Mouse (Mus musculus): ENCODE results near the gene Upk1a. TPM values are rescaled to one million over a fixed set of nuclear protein-coding genes. Genes with fewer than 3 reads are reported as not detected.

Upk1a gene
- 0.44 and 0.79 TPM in 2 replicates for polyA plus RNA-seq (2016; fragmentation: Nextera tagmentation; extraction: Ambion mirVana)

DNA sequence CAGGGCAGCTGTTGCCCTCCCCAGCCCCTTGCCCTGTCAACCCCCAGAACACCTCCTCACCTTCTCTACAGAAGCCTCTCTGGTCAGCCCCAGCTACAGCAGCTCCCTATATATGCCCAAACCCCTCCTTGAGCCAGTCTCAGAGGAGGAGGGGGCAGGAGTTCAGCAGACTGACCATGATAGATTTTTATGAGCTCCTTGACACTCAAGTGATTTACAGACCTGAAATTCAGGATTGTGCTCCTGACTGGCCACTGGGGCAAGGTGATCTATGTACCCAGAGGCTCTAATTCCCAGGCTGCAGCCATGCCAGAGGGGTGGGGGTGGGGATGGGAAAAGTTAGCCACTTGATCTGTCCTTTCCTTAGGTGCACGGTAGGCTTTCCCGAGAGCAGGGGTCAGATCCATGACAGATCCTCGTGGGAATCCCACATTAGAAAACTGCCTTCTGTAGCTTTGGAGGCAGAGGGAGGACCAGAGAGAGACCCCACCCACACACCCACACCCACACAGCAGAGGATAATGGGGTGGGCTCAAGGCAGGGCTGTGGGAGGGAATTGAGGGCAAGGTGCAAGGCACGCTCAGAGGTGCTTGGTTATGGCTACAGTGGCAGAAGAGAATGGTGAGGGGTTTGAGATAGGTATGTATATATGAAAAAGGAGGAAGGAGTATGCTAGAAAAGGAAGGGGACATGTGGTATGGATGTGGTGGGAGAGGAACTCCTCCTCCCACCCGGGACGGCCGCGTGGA is at the start of gene Upk1a:
Gene Upk1a, minus strand, starts transcription at position 194 of the 749 bp plus-strand sequence.
- 0 out of 2 replicates have a peak, but pooled peaks cover 8% of the 10 kb centered on the region for H3K4me1 ChIP-seq
- H3K27me3 ChIP-seq (ENCODE audit: low read depth, poor library complexity, severe bottlenecking) = no peaks in the 10 kb centered on the region
- no peak within 1 kb of the TSS for H3K4me3 ChIP-seq
- no peak for DNase-seq (ENCODE audit: low spot score)
- WGBS = 79% methylated on average over 8 of the region's 8 CpGs
- peaks cover 30% of the 10 kb centered on the region for H3K36me3 ChIP-seq
- no peaks in the 10 kb centered on the region for H3K9me3 ChIP-seq (replicated peaks)
- no peak within 1 kb of the TSS for H3K27ac ChIP-seq (replicated peaks)

- H3K36me3 ChIP-seq = peaks cover 74% of the 10 kb centered on the region
- 2% methylated on average over 59 of the region's 59 CpGs for WGBS
- H3K9me3 ChIP-seq (replicated peaks) = no peaks in the 10 kb centered on the region
- H3K4me1 ChIP-seq = peaks cover 15% of the 10 kb centered on the region
- DNase-seq (ENCODE audit: low spot score) = peak; percentile 97
- peak within 1 kb of the TSS; percentile 83 for H3K4me3 ChIP-seq
- H3K27me3 ChIP-seq (ENCODE audit: low read depth, poor library complexity, severe bottlenecking) = no peaks in the 10 kb centered on the region
- H3K27ac ChIP-seq (replicated peaks) = peak within 1 kb of the TSS; percentile 88
These were observed 37.2 kb upstream of the Upk1a start, which contains the start of gene Rbm42 for GRCm38 (mm10) chr7:30649591-30650540. Rbm42 (minus strand) TSS chr7:30650317.

GRCm38 (mm10) chr7:30639083-30639482 is 26.4 kb upstream of the Upk1a start:
- Histone ChIP-seq H3K27me3 (ENCODE audit: low read depth, poor library complexity, severe bottlenecking) (peaks cover 34% of the 10 kb centered on the region), H3K27ac (replicated peaks) (no peak overlapping the region), H3K36me3 (peaks cover 43% of the 10 kb centered on the region), H3K9me3 (replicated peaks) (no peaks in the 10 kb centered on the region), H3K4me1 (peaks cover 14% of the 10 kb centered on the region), H3K4me3 (no peak overlapping the region)
- WGBS = 23% methylated on average over 4 of the region's 4 CpGs
- no peak for DNase-seq (ENCODE audit: low spot score)

DNA sequence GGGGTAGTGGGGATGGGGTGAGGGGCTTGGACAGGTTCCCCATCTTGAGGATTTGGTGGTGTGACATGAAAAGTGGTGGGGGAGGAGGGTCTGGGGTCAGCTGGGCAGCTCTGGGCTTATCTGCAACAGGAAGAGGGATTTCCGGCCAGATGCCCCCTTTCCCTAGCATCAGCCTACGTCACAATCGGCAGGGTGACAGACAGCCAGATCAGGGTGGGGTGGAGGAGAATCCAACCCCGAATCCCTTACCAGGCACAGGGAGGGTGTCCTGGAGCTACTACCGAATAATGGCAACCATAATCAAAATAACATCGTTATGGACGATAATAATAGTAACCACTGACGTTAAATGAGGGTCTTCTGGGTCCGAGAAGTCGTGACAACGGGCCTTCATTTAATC is 23.7 kb upstream of the Upk1a start:
- Histone ChIP-seq H3K4me3 (no peak overlapping the region), H3K27ac (replicated peaks) (no peak overlapping the region)

DNA sequence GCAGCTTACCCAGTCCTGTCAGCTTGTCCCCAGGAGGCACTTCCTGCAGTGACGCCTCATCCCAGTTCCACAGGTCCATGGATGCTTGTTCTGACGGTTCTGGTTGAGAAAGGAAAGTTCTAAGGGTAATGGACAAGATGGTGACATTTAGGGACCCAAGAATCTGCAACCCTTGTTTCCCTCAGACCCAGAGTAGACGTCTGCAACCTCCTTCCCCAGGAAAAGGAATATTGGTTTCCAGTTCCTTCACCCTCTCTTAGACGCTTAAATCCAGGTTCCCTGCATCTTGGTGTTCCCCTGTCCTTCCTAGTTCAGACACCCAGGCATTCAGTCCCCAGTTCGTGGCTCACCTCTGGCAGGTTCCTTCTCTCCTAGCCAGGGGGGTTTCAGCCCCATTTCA is 23.1 kb upstream of the Upk1a start, which contains the start of gene Etv2:
Gene Etv2, minus strand, starts transcription at position 101 of the 400 bp plus-strand sequence.
- H3K27ac ChIP-seq (replicated peaks) = no peak within 1 kb of the TSS
- H3K27me3 ChIP-seq (ENCODE audit: low read depth, poor library complexity, severe bottlenecking) = peaks cover 63% of the 10 kb centered on the region
- DNase-seq (ENCODE audit: low spot score) = no peak

More for the DNA sequence above, 23.7 kb upstream of the Upk1a start:
- H3K4me1 ChIP-seq = peaks cover 20% of the 10 kb centered on the region
- no peaks in the 10 kb centered on the region for H3K9me3 ChIP-seq (replicated peaks)
- H3K27me3 ChIP-seq (ENCODE audit: low read depth, poor library complexity, severe bottlenecking) = peaks cover 61% of the 10 kb centered on the region
- peaks cover 17% of the 10 kb centered on the region for H3K36me3 ChIP-seq
- no peak for DNase-seq (ENCODE audit: low spot score)
- WGBS = 31% methylated on average over 11 of the region's 11 CpGs

GRCm38 (mm10) chr7:30634621-30635020 is 22.0 kb upstream of the Upk1a start:
- no peaks in the 10 kb centered on the region for H3K9me3 ChIP-seq (replicated peaks)
- 1% methylated on average over 20 of the region's 20 CpGs for WGBS
- peaks cover 63% of the 10 kb centered on the region for H3K27me3 ChIP-seq (ENCODE audit: low read depth, poor library complexity, severe bottlenecking)
- H3K4me3 ChIP-seq = peak overlapping the region; percentile 40
- H3K4me1 ChIP-seq = peaks cover 20% of the 10 kb centered on the region
- peak; percentile 81 for DNase-seq (ENCODE audit: low spot score)
- no peaks in the 10 kb centered on the region for H3K36me3 ChIP-seq
- H3K27ac ChIP-seq (replicated peaks) = no peak overlapping the region

More for the DNA sequence above, 23.1 kb upstream of the Upk1a start, which contains the start of gene Etv2:
- Histone ChIP-seq H3K36me3 (peaks cover 10% of the 10 kb centered on the region), H3K4me1 (peaks cover 20% of the 10 kb centered on the region), H3K9me3 (replicated peaks) (no peaks in the 10 kb centered on the region), H3K4me3 (peak within 1 kb of the TSS; percentile 40)
- WGBS = 3% methylated on average over 5 of the region's 5 CpGs

DNA sequence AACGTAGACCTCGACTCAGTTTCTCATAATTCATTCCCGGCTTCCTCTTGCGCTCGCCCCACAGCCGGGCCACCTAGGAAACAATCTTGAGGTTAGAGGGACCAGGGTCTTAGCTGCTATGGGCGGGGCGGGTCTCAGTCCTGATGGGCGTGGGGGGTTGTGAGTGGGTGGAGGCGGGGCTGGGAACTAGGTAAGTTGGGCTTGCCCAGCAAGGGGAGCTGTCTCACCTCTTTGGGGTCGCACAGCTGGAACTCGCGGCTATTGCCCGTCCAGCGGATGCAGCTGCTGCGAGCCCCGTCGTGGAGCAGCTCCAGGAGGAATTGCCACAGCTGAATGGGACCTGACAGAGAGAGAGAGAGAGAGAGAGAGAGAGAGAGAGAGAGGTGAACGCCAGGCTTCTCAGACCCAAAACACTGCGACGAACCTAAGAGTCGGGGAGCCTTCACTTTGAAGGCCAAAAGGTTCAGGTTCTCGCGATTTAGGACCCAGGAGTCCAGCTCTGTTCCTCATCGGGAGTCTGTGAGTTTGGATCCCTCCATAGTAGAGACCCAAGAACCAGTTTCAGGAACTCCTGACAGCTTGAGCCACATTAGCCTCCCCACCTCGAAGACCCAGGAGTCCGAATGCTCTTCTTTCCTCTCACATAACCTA is 21.2 kb upstream of the Upk1a start:
- Histone ChIP-seq H3K4me1 (peaks cover 20% of the 10 kb centered on the region), H3K27ac (replicated peaks) (no peak overlapping the region), H3K27me3 (ENCODE audit: low read depth, poor library complexity, severe bottlenecking) (peaks cover 63% of the 10 kb centered on the region), H3K9me3 (replicated peaks) (no peaks in the 10 kb centered on the region), H3K36me3 (no peaks in the 10 kb centered on the region), H3K4me3 (peak overlapping the region; percentile 40)
- peak; percentile 21 for DNase-seq (ENCODE audit: low spot score)
- 6% methylated on average over 27 of the region's 27 CpGs for WGBS

DNA sequence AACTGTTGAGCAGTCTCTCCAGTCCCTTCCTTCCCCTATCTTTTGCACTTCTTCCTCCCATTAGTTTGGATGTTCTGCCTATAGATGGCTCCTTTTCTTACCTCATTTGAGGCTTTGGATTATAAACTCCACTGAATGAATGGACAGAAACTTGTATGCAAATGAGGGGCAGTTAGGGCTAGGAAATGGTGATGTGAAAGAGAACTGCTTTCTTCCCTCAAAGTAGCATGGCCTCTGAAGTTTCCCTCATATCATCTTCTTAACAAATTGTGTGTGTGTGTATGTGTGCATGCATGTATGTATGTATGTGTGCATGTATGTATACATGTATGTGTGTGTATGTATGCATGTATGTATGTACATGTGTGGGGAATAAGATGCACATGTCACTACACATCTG is 16.4 kb upstream of the Upk1a start:
- H3K9me3 ChIP-seq (replicated peaks) = no peaks in the 10 kb centered on the region
- H3K36me3 ChIP-seq = peaks cover 5% of the 10 kb centered on the region
- no peak overlapping the region for H3K27ac ChIP-seq (replicated peaks)
- no peak for DNase-seq (ENCODE audit: low spot score)
- H3K4me3 ChIP-seq = no peak overlapping the region
- peaks cover 18% of the 10 kb centered on the region for H3K4me1 ChIP-seq
- H3K27me3 ChIP-seq (ENCODE audit: low read depth, poor library complexity, severe bottlenecking) = peaks cover 28% of the 10 kb centered on the region

DNA sequence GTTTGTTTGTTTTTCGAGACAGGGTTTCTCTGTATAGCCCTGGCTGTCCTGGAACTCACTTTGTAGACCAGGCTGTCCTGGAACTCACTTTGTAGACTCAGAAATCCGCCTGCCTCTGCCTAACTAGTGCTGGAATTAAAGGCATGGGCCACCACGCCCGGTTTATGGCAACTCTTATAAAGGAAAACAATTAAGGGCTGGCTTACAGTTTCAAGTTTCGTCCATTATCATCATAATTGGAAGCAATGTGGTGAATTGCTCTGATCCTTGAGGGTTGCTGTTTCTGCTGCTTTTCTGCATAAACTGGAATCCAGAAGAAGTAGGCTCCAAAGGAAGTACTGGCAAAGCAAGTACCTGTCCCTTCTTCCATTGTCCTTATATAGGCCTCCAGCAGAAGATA is 14.0 kb upstream of the Upk1a start:
- Histone ChIP-seq H3K9me3 (replicated peaks) (no peaks in the 10 kb centered on the region), H3K27me3 (ENCODE audit: low read depth, poor library complexity, severe bottlenecking) (peaks cover 5% of the 10 kb centered on the region), H3K27ac (replicated peaks) (no peak overlapping the region), H3K4me3 (no peak overlapping the region; the same call in 1 of the 2 replicates), H3K36me3 (peaks cover 29% of the 10 kb centered on the region), H3K4me1 (peaks cover 12% of the 10 kb centered on the region)
- 87% methylated on average over 5 of the region's 5 CpGs for WGBS
- no peak for DNase-seq (ENCODE audit: low spot score)

DNA sequence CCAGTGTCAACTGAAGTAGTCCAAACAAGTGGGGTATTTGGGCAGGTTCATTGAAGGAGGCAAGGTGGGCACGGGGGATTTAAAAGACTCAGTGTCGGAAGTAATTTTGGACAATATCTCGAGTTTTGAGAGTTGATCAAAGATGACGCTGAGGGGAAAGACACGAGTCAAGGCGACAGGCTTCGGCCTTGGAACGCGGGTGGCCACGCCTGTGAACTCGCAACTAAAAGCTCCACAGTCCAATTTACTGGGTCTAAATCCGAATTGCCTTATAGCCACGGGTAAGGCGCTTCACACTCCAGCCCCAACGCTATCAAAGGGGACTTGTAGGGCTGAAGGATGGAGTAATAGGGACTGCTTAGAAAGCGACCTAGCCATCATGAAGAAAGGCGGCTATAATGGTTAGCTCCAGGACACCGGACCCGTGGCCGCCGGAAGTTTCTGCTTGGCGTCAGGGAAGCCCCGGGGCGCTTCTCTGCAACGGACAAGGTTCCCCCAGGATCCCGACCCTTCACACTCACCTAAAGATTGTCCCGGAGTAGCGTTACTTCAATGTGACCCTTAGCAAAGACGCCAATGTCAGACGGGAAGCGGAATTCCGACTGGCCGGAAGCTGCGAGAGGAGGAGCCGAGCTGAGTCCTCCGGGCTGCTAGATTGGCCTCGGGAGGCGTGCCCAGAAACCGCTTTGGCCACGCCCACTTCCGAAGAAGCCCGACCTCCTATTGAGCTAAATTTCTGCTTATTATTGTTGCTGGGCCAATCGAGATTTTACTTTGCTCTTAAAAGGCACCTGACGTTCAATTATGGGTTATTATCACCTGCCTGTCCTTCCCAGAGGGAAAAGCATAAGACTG is 13.1 kb upstream of the Upk1a start, which contains the start of gene Cox6b1:
Gene Cox6b1, minus strand, starts transcription at position 622 of the 855 bp plus-strand sequence.
- WGBS = 3% methylated on average over 44 of the region's 44 CpGs
- Histone ChIP-seq H3K4me1 (peaks cover 12% of the 10 kb centered on the region), H3K9me3 (replicated peaks) (no peaks in the 10 kb centered on the region), H3K27me3 (ENCODE audit: low read depth, poor library complexity, severe bottlenecking) (no peaks in the 10 kb centered on the region), H3K4me3 (peak within 1 kb of the TSS; percentile 91), H3K27ac (replicated peaks) (peak within 1 kb of the TSS; percentile 86), H3K36me3 (peaks cover 37% of the 10 kb centered on the region)
- DNase-seq (ENCODE audit: low spot score) = peak; percentile 88

- Histone ChIP-seq H3K36me3 (peaks cover 88% of the 10 kb centered on the region), H3K27ac (replicated peaks) (no peak overlapping the region), H3K4me3 (no peak overlapping the region), H3K9me3 (replicated peaks) (no peaks in the 10 kb centered on the region), H3K4me1 (no peaks in the 10 kb centered on the region), H3K27me3 (ENCODE audit: low read depth, poor library complexity, severe bottlenecking) (no peaks in the 10 kb centered on the region)
- WGBS = 89% methylated on average over 3 of the region's 3 CpGs
- no peak for DNase-seq (ENCODE audit: low spot score)
These were observed 6.6 kb upstream of the Upk1a start for GRCm38 (mm10) chr7:30619202-30619601.

Measured in midbrain, embryonic 10.5 days (tissue).